Mouse (Mus musculus): Measurements from ENCODE around the gene Coq4.

Coq4 gene

GRCm38 (mm10) chr2:29846061-29846853 lies 59.0 kb downstream of the Coq4 start:
- no peak for DNase-seq (ENCODE audit: low spot score in 2 of 2)

- no peak for DNase-seq (ENCODE audit: low spot score in 2 of 2)
These were observed 59.6 kb downstream of the Coq4 start for GRCm38 (mm10) chr2:29846911-29847310.
